Mouse (Mus musculus): ENCODE data around the gene Tsnaxip1. TPM values are rescaled to one million over a fixed set of nuclear protein-coding genes. Genes with fewer than 3 reads are reported as not detected.
A peak's percentile ranks its signal among the peaks of the same experiment; 100 is the strongest.

The Tsnaxip1 gene
- polyA plus RNA-seq, 1 experiment from 2014 or later, result 0.05 TPM

DNA sequence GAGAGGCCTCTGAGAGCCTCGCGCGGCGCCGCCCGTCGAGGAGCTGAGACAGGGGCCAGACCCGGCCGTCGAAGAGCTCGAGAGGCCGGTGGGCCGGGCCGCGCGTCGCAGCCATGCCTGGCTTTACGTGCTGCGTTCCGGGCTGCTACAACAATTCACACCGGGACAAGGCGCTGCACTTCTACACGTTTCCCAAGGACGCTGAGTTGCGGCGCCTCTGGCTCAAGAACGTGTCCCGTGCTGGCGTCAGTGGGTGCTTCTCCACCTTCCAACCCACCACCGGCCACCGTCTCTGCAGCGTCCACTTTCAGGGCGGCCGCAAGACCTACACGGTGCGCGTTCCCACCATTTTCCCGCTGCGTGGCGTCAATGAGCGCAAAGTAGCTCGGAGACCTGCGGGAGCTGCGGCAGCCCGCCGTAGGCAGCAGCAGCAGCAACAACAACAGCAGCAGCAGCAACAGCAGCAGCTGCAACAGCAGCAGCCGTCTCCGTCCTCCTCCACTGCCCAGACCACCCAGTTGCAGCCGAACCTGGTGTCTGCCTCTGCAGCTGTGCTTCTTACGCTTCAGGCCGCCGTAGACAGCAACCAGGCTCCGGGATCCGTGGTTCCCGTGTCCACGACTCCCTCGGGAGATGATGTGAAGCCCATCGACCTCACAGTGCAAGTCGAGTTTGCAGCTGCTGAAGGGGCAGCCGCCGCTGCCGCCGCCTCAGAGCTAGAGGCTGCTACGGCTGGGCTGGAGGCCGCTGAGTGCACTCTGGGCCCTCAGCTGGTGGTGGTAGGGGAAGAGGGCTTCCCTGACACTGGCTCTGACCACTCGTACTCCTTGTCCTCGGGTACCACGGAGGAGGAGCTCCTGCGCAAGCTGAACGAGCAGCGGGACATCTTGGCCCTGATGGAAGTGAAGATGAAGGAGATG lies 28.0 kb downstream of the Tsnaxip1 start:
- no peaks in the 10 kb centered on the region for H3K9me3 ChIP-seq (replicated peaks; ENCODE audit: low read length)
- H3K27me3 ChIP-seq (ENCODE audit: insufficient read depth, low read length), result no peaks in the 10 kb centered on the region
- peaks cover 23% of the 10 kb centered on the region for H3K4me1 ChIP-seq (replicated peaks; ENCODE audit: insufficient read depth, low read length)
- H3K4me3 ChIP-seq (replicated peaks; ENCODE audit: low read depth, low read length), result peak overlapping the region; percentile 67
- DNase-seq (ENCODE audit: low spot score) (peak; percentile 43), ATAC-seq (replicated peaks; ENCODE audit: low FRiP score, low read depth) (peak; percentile 3; the same call in 1 of the 2 replicates)
- peak overlapping the region; percentile 82 for H3K9ac ChIP-seq (ENCODE audit: low read depth, low read length)
- peak overlapping the region; percentile 89 for H3K27ac ChIP-seq
- H3K36me3 ChIP-seq (ENCODE audit: insufficient read depth, low read length), result no peaks in the 10 kb centered on the region
- no peak for TF ChIP-seq CTCF (IDR thresholded peaks at IDR 0.05; ENCODE audit: low read depth)
- under 1% methylated on average over 70 of the region's 71 CpGs for WGBS
- H3K4me2 ChIP-seq (ENCODE audit: low read length), result peak overlapping the region; percentile 93

DNA sequence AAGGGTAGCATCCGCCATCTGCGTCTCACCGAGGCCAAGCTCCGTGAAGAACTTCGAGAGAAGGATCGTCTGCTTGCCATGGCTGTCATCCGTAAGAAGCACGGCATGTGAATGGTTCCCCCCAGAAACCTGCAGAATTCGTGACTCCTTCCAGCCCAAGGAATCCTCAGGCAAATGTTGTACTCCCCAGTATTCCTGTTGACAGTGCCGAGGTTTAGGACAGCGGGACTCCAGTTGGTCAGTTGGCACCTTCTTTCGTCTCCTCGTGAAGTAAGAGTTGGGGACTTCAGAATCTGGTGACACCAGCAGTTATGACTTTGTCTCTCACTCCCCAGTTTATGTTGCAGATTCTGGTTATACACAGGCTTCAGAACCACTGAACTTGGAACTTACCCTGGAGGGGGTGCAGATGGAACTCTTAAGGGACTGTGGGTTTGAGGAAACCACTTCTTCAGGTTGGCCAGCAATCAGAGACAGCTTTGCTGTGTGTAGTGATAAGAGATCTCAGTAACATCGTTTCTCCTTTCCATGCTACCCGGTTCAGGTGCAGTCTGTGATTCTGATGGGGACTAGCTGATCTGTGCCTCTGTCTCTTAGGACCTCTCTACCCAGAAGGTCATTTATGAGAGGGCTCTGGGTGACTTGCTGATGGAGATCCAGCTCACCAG lies 28.8 kb downstream of the Tsnaxip1 start:
- Histone ChIP-seq H3K9ac (ENCODE audit: low read depth, low read length) (peak overlapping the region; percentile 82), H3K4me1 (replicated peaks; ENCODE audit: insufficient read depth, low read length) (peaks cover 19% of the 10 kb centered on the region), H3K9me3 (replicated peaks; ENCODE audit: low read length) (no peaks in the 10 kb centered on the region), H3K36me3 (ENCODE audit: insufficient read depth, low read length) (no peaks in the 10 kb centered on the region), H3K27ac (peak overlapping the region; percentile 89), H3K27me3 (ENCODE audit: insufficient read depth, low read length) (no peaks in the 10 kb centered on the region), H3K4me2 (ENCODE audit: low read length) (peak overlapping the region; percentile 93), H3K4me3 (replicated peaks; ENCODE audit: low read depth, low read length) (peak overlapping the region; percentile 67)
- no peak for ATAC-seq (replicated peaks; ENCODE audit: low FRiP score, low read depth)
- no peak for DNase-seq (ENCODE audit: low spot score)
- TF ChIP-seq CTCF (IDR thresholded peaks at IDR 0.05; ENCODE audit: low read depth), result no peak
- 10% methylated on average over 15 of the region's 15 CpGs for WGBS

DNA sequence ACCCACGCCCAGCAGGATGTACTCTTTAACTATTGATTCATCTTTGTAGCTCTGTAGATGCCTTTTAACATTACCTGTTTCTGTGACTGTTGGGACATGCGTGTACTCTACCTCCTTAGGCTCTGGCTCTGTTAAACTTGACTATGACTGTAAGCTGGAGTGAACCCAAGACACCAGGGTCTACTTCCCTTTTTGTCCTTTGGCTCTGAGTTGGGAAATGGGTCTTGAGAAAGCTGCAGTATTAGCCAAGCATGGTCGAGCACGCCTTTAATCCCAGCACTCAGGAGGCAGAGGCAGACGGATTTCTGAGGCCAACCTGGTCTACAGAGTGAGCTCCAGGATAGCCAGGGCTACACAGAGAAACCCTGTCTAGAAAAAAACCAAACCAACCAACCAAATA lies 31.0 kb downstream of the Tsnaxip1 start:
- Histone ChIP-seq H3K9me3 (replicated peaks; ENCODE audit: low read length) (no peaks in the 10 kb centered on the region), H3K27ac (no peak overlapping the region), H3K4me3 (replicated peaks; ENCODE audit: low read depth, low read length) (no peak overlapping the region), H3K27me3 (ENCODE audit: insufficient read depth, low read length) (no peaks in the 10 kb centered on the region), H3K36me3 (ENCODE audit: insufficient read depth, low read length) (no peaks in the 10 kb centered on the region), H3K4me1 (replicated peaks; ENCODE audit: insufficient read depth, low read length) (peaks cover 28% of the 10 kb centered on the region), H3K4me2 (ENCODE audit: low read length) (no peak overlapping the region), H3K9ac (ENCODE audit: low read depth, low read length) (no peak overlapping the region)
- TF ChIP-seq CTCF (IDR thresholded peaks at IDR 0.05; ENCODE audit: low read depth), result no peak
- 83% methylated on average over 5 of the region's 5 CpGs for WGBS
- ATAC-seq (replicated peaks; ENCODE audit: low FRiP score, low read depth) (no peak), DNase-seq (ENCODE audit: low spot score) (no peak)

DNA sequence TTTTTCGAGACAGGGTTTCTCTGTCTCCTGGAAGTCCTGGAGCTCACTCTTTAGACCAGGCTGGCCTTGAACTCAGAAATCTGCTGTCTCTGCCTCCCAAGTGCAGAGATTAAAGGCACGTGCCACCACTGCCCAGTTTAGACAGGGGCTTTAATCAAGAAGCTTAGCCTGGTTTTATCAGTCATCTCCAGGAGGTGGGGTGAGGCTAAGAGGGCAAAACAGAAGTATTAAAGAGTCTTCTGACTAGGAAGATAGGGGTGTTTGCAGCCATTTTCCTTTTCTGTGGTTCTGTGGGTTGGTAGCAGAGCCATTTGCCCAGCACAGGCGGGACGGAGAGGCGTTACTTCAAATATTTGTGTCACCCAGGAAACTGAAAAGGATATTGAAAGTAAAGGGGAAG lies 31.8 kb downstream of the Tsnaxip1 start:
- WGBS, result 58% methylated on average over 5 of the region's 5 CpGs
- Histone ChIP-seq H3K4me2 (ENCODE audit: low read length) (no peak overlapping the region), H3K4me1 (replicated peaks; ENCODE audit: insufficient read depth, low read length) (peaks cover 28% of the 10 kb centered on the region), H3K27ac (peak overlapping the region; percentile 90), H3K9ac (ENCODE audit: low read depth, low read length) (0 out of 2 replicates have a peak overlapping the region, but pooled peaks have one; percentile 2), H3K27me3 (ENCODE audit: insufficient read depth, low read length) (no peaks in the 10 kb centered on the region), H3K36me3 (ENCODE audit: insufficient read depth, low read length) (no peaks in the 10 kb centered on the region), H3K9me3 (replicated peaks; ENCODE audit: low read length) (no peaks in the 10 kb centered on the region), H3K4me3 (replicated peaks; ENCODE audit: low read depth, low read length) (no peak overlapping the region)
- DNase-seq (ENCODE audit: low spot score) (no peak), ATAC-seq (replicated peaks; ENCODE audit: low FRiP score, low read depth) (no peak)
- TF ChIP-seq CTCF (IDR thresholded peaks at IDR 0.05; ENCODE audit: low read depth), result no peak

DNA sequence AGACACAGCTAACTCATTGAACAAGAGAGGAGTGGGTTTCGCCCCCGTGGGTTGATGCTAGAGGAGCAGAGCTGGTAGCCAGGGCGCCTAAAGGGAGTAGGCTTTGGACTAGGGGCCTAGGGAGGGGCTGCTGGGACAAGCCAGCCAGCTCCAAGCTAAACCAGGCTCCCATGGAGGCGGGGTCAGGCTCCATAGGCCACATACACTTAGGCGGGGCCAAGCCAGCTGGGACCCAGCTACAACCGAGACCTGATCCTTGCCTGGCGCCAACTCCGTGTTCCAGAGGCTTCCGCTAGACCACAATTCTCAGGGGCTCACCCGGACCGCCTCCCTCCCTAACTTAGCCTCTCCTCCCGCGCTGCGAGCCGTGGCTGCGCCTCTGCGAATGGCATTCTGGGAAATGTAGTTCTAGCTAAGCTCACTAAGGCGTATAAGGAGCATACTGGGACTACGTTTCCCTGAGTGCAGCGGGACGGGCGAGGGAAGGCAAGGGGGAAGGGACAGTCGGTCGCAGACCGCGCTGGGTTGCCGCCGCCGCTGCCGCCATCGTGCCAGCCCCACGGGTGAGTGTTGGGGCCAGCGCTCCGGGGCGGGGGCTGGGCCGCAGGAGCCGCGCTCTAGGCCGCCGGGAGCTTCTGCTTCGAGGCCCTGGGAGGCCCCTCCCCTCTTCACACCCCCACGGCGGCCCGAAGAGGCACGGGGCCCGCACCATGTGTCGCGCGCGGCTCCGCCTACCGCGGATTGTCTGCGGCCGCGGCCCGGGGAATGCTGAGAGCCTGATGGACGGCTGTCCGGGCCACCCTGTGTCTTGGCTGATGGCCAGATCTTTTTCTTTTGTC lies 32.8 kb downstream of the Tsnaxip1 start, which contains the start of gene Nutf2:
TSS of gene Nutf2 (plus strand) at position 438 of the 839 bp plus-strand sequence.
- Histone ChIP-seq H3K4me1 (replicated peaks; ENCODE audit: insufficient read depth, low read length) (peaks cover 28% of the 10 kb centered on the region), H3K9ac (ENCODE audit: low read depth, low read length) (peak within 1 kb of the TSS; percentile 96), H3K4me2 (ENCODE audit: low read length) (peak within 1 kb of the TSS; percentile 77), H3K27ac (peak within 1 kb of the TSS; percentile 90), H3K27me3 (ENCODE audit: insufficient read depth, low read length) (no peaks in the 10 kb centered on the region), H3K4me3 (replicated peaks; ENCODE audit: low read depth, low read length) (peak within 1 kb of the TSS; percentile 97), H3K36me3 (ENCODE audit: insufficient read depth, low read length) (no peaks in the 10 kb centered on the region), H3K9me3 (replicated peaks; ENCODE audit: low read length) (no peaks in the 10 kb centered on the region)
- under 1% methylated on average over 53 of the region's 59 CpGs for WGBS
- no peak for TF ChIP-seq CTCF (IDR thresholded peaks at IDR 0.05; ENCODE audit: low read depth)
- peak; percentile 98 for ATAC-seq (replicated peaks; ENCODE audit: low FRiP score, low read depth)
- peak; percentile 100 for DNase-seq (ENCODE audit: low spot score)

Data from kidney, postnatal 0 days (tissue).